Mouse (Mus musculus): ENCODE results near the gene Fcgrt.
"Not testable (repeated sequence)": the region's sequence is repeated elsewhere in the genome, so short reads cannot be mapped to it uniquely, and the experiment has no call there.

The Fcgrt gene

GRCm38 (mm10) chr7:45103652-45104180, at the start of gene Fcgrt:
Gene Fcgrt (minus strand): TSS chr7:45103851.
- peak; percentile 89 for DNase-seq (ENCODE audit: inconsistent ontology term)

DNA sequence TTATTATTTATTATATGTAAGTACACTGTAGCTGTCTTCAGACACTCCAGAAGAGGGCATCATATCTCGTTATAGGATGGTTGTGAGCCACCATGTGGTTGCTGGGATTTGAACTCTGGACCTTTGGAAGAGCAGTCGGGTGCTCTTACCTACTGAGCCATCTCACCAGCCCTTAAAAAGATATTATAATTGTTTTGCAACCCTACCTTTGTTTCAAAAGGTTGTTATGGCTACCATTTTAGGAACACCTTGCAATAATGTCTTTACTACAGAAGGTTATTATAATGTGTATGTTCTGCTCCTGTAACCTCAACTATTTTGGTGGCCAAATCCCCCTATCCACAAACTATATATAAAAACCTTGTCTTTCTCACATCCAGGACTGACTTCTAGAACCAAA, 49.4 kb upstream of the Fcgrt start:
- not testable (repeated sequence) for DNase-seq (ENCODE audit: inconsistent ontology term)

DNA sequence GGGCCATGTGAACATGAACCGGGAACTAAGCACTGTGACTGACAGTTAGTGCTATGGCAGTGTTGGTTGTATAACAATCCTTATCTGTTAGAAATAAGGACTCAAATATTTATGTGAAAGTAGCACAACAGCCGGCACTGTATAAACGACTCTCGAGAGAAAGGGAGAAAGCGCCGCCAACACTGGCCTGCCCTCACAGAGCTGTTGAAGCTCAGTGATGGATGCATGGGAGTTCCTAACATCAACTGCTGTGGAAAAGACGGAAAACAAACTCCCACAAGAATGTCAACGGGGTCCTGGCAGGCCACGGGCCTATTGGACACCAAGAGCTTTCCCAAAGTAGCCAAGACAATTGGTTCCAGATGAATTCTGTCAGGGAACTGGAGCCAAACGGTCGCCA, 47.7 kb upstream of the Fcgrt start:
- DNase-seq (ENCODE audit: inconsistent ontology term) = no peak

DNA sequence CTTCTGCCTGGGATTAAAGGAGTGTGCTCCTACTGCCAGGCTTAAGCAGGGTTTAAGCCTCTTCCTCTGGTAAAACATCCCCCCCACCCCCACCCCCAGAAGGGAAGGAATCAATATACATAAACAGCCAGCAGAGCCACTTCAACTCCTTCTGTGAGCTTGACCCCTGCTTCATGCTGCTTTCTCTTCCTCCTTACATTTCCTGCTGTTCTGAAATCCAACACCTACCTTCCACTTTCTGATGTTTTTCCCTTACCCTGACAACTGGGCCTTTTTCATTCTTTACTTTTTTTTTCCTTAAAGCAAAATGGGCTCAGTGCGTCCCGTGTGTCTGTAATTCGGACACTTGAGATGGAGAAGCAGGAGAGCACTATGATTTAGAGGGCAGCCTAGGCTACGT, 46.7 kb upstream of the Fcgrt start:
- DNase-seq (ENCODE audit: inconsistent ontology term) = no peak

DNA sequence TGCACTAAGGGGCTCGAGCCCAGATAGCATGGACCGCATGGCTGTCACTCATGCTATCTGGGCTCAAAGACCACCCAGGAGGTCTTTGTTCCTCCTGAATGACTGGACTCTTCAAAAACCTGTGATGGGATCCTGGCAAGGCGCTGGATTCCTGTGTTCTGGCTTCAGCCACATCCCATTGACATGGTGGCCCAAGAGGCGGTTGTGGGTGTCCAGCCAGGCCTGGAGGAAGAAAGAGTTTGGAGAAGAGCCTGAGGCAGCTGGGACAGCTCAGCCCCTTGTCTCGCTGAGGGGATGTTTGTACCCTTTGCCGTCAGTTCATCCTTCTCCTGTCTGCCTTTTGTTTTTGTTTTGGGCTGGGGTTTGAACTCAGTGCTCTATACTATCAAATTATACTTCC, 45.9 kb upstream of the Fcgrt start:
- no peak for DNase-seq (ENCODE audit: inconsistent ontology term)

GRCm38 (mm10) chr7:45148534-45149098, 45.0 kb upstream of the Fcgrt start:
- DNase-seq (ENCODE audit: inconsistent ontology term) = no peak

- no peak for DNase-seq (ENCODE audit: inconsistent ontology term)
Measured at GRCm38 (mm10) chr7:45147899-45148298, 44.2 kb upstream of the Fcgrt start.

DNA sequence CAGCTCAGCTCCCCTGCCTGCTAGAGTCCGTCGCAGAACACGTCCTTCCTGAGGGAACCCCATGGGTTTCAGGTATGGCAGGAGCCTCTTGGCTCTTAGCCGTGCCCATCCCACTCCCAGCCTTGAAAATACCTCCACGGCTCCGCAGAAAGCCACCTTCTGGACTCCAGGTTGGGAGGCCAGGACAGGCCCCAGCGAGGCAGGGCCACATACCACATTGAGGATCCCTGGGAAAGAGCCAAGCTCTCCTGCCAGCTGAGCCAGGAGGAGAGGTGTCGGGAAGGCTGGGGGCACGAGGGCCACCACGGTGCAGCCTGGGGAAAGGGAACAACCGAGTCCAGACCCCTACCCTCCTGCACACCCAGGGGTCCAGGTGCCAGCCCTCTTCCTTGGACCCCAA, 43.6 kb upstream of the Fcgrt start:
- DNase-seq (ENCODE audit: inconsistent ontology term) = no peak

- DNase-seq (ENCODE audit: inconsistent ontology term) = no peak
Measured at GRCm38 (mm10) chr7:45145460-45145859, 41.8 kb upstream of the Fcgrt start.

GRCm38 (mm10) chr7:45144368-45145174, 40.9 kb upstream of the Fcgrt start:
- no peak for DNase-seq (ENCODE audit: inconsistent ontology term)

GRCm38 (mm10) chr7:45141914-45142313, 38.3 kb upstream of the Fcgrt start:
- DNase-seq (ENCODE audit: inconsistent ontology term) = no peak

GRCm38 (mm10) chr7:45141319-45141718, 37.7 kb upstream of the Fcgrt start:
- no peak for DNase-seq (ENCODE audit: inconsistent ontology term)

DNA sequence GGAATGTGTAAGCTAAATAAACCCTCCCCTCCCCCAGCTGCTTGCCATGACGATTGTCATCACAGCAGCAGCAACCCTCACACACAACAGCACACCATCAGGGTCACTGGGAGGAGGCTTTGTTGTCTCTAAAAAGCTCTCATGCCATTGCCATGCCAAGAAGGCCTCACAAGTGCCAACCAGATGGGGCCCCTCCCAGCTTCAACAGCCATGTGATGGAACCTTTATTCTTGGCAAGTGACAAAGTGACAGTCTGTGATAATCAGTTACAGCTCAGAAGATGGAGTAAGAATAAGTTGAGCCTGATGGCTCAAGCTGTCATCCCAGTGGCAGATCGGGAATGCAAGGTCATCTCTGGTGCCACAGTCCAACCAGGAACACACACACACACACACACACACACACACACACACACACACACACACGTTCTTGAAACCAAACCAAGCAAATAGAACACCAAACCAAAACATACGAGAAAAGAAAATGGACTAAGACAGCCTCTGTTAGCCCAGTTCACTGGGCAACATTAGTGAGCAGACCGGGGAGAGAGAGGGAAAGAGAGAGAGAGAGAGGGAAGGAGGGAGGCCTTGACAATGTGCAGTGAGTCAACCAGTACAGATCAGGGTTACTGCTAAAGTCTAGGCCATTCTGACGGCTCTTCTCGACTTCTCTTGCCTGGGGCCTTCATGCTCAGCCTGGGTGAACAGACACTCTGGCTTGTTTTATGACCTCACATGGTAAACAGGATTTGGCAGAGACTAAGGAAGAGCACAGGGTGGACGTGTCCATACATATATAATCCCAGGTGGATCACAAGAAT, 36.5 kb upstream of the Fcgrt start:
- DNase-seq (ENCODE audit: inconsistent ontology term) = no peak

DNA sequence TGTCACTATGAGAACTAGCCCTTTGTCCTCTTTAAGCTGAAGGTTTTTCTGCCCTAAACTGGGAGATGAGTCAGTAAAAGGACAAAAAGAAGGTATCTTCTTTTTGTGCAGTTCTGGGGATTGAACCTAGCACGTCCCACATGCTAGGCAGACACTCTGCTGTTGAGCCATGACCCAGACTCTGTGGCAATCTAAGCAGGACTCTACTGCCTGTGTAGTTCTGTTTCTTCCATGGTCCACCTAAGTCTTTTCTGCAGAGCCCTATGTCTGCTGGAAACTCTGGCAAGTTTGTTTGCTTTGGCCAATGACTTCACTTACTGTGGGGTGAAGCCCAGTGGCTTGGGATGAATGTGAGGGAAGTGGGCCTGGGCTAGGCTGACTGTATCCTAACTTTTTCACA, 34.8 kb upstream of the Fcgrt start:
- DNase-seq (ENCODE audit: inconsistent ontology term) = no peak

DNA sequence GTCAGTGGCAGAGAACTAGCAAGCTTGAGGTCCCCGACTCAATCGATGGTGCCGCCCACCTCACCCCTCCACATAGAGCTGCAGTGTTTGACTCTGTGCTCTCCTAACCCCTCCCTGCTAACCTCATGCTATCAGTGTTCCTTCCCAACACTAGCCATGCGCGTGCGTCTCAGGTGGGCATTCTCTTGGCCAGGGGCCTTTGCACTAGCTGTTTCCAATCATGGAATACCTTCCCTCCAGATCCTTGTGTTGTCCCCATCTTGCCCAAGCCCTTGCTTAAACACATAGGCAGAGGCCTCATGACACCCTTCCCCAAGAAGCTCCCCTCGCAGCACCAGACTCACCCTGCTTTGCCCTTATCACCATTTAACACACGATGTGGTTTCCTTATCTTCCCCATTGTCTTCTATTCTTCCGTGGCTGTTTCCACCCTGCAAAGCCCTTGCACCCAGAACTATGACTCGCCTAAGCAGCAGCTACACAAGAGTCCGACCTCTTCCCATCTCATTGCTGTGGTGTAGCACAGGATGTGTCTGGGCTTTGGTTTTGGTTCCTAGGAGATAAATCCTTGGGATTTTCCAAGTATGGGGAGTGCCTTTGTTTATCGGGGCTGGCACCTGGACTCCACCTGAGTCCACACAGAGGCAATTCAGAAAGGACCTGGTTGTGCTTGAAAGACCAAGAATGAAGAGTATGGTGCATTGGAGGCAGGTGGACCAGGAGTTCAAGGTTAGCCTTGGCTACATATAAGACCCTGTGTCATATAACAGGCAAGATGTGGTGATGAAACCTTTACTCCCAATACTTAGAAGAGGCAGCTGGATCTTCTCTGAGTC, 33.7 kb upstream of the Fcgrt start:
- DNase-seq (ENCODE audit: inconsistent ontology term) = no peak

DNA sequence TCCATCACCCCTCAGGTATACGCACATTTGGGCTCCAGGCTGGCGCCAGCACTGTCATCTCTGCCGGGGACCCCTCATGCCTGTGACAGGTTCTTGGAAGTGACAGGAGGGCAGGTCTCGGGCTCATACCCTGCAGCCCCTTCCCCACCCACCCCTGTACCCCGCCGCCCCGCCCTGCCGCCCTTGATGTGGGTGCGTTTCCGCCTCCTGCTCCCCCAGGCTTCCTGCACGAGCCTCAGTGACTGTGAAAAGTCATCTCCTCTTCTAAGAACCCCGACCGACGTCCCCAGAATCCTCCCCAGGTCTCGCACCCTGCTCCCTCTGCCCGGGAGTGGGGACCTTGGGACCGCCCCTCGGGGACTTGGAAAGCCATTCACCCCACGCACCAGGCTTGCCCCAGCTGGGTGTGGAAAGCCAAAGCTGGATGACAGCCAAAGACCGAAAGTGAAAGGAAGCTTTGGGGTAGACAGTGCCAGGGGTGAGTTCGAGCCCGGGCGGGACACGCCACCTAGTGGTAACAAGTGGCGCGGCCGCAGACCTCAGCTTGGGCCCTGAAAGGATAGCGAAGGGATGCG, 32.4 kb upstream of the Fcgrt start, which contains the start of the genes Gm45713 and Flt3l:
Gene Gm45713, minus strand, starts transcription at position 239 of the 575 bp plus-strand sequence.
Gene Flt3l, minus strand, starts transcription at position 440 of the 575 bp plus-strand sequence.
- DNase-seq (ENCODE audit: inconsistent ontology term) = peak; percentile 92

- DNase-seq (ENCODE audit: inconsistent ontology term) = no peak
Measured at GRCm38 (mm10) chr7:45135370-45135769, 31.7 kb upstream of the Fcgrt start.

DNA sequence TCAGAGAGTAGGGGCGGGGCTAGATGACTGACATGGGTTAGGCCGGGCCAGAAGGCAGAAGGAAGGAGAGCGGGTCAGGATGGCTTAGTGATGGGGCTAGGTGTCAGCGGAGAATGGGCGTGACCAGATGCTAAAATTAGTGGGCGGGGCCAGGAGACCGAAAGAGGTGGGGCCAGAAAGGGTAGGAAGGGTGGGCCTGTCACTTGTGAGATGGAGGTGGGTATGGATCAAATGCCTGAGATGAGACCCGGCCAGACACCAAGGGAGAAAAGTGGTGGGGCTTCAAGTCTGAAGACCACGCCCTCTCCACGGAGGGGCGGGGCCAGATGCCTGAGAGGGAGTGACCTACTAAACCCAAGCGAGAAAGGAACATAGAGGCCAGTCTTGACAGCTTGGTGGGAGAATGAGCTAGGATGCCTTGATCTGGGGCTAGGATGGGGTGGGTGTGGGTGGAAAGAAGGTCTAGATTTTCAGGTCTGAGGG, 30.9 kb upstream of the Fcgrt start:
- DNase-seq (ENCODE audit: inconsistent ontology term) = peak; percentile 34

DNA sequence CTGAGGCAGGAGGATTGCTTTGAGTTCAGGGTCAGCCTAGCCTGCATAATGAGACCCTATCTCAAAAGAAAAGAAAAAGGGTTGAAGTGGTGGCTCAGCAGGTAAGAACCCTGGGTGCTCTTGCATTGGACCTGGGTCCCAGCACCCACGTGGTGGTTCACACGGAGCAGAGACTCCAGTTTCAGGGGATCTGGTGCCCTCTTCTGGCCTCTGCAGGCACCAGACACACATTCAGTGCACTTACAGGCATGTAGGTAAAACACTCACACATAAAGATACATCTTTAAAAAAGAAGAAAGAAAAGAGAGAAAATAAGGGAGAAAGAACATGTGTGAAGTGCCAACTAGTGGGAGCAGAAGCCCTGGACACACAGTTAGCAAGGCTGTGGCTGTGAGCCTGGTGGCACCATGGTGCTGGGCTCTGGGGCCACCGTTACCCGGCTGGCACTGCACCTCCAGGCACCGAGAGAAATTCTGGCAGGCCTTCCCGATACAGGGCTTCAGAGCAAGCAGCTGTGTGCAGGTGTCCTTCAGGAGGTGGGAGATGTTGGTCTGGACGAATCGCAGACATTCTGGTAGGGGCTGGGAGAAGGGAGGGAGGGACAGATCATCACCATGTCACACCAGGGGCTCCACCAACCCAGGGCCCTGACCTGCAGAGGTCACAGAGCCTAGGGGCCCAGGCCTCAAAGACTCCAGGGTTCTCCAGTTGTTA, 30.0 kb upstream of the Fcgrt start:
- no peak for DNase-seq (ENCODE audit: inconsistent ontology term)

DNA sequence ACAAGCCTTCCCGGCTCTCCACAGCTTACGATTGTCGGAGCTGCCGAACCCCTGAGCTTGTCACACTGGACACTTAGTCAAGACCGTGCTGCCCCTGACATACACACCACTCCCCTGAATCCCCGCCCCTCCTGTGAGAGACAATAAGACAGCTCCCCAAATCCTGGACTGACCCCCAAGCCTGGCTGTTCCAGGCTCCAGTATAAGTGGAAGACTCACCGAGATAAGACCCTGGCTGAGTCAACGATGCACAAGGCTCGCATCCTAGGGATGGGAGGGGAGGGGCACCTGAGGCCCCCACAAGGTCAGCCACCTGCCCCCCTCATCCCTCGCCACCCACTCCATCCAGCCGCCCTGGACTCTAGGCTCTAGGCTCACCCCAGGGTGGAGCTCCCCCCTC, 28.2 kb upstream of the Fcgrt start:
- DNase-seq (ENCODE audit: inconsistent ontology term) = no peak
